Mouse (Mus musculus) G1E (cell line): ENCODE data around the gene Bud23.

ENCODE experiments used
- CTCF ChIP-seq: IDR thresholded peaks from 2 replicates; pipeline ENCODE4 v1.5.1; 2012; ENCODE audit warnings: low read depth, low read length, inconsistent platforms, mixed read lengths
- TAL1 ChIP-seq: conservative IDR thresholded peaks from 2 replicates; pipeline ENCODE4 v1.6.1; 2012; ENCODE audit warnings: low read depth, low read length, inconsistent platforms, mixed read lengths

DNA sequence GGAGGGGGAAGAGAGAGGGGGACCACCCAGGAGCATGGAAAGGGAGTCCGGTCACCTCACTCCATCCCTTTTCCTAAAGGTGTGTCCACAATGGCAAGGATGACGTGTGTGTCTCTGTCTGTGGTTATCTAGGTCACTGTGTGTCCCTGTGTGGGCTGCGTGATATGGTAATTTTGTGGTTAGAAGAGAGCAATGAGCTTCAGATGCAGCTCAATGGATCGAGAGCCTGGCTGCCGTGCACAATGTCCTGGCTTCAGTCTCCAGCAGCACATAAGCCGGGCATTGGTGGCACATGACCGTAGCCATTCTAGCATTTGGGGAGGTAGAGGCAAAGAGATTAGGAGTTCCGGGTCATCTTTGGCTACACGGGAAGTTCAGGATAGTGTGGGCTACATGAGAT, 25.2 kb downstream of the Bud23 start:
- TF ChIP-seq TAL1 (no peak), CTCF (no peak)
